Mouse (Mus musculus): Measurements from ENCODE around the gene Clca3b.

- TF ChIP-seq TAL1 (IDR thresholded peaks at IDR 0.05; ENCODE audit: low read length) = no peak
- no peak for TF ChIP-seq GATA1 (IDR thresholded peaks at IDR 0.05; ENCODE audit: low read length)
Measured at GRCm38 (mm10) chr3:144890246-144890758, 41.1 kb upstream of the Clca3b start.

Measured in erythroblast, embryonic 14.5 days (primary cell).